Mouse (Mus musculus): ENCODE measurements around the gene Dync2li1. TPM values are rescaled to one million over a fixed set of nuclear protein-coding genes. Genes with fewer than 3 reads are reported as not detected.

Dync2li1 gene
- polyA plus RNA-seq, 1 experiment from 2014 or later, result 39.9 TPM

DNA sequence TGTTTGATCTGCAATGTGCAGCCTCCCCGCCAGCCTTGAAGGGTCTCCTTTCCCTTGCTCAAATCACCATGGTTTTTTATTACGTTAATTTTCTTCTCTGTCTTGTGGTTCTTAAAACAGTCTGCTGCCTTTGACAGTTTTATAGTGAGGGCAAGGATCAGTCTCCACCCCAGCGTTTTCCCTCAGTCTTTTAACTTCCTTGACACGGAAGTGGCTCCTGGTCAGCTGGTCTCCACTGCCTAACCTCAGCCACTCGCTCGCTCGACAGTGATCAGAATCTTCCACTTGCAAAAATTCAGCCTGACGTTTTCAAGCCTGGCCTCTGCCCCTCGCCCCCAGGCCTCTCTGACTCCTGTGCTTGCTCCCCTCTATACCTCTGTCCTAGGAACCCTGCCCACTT is 39.4 kb downstream of the Dync2li1 start:
- 28% methylated on average over 9 of the region's 9 CpGs for WGBS
- no peak overlapping the region for H3K9ac ChIP-seq (replicated peaks; ENCODE audit: low read depth, low read length)
- peaks cover 5% of the 10 kb centered on the region; the same call in 1 of the 2 replicates for H3K4me1 ChIP-seq (ENCODE audit: control insufficient read depth, insufficient read depth, low read length)
- ATAC-seq (ENCODE audit: insufficient number of reproducible peaks, insufficient read depth, low FRiP score, low read depth), result no peak
- H3K4me3 ChIP-seq (ENCODE audit: low read depth, low read length), result no peak overlapping the region
- H3K36me3 ChIP-seq (ENCODE audit: control insufficient read depth, insufficient read depth, low read length), result no peaks in the 10 kb centered on the region
- no peak overlapping the region for H3K27ac ChIP-seq (ENCODE audit: low read length)
- no peaks in the 10 kb centered on the region for H3K9me3 ChIP-seq (ENCODE audit: control insufficient read depth, low read depth, low read length)
- H3K4me2 ChIP-seq (replicated peaks; ENCODE audit: low read depth, low read length), result no peak overlapping the region
- no peaks in the 10 kb centered on the region for H3K27me3 ChIP-seq (ENCODE audit: control insufficient read depth, insufficient read depth, low read length)

- Histone ChIP-seq H3K9me3 (ENCODE audit: control insufficient read depth, low read depth, low read length) (no peaks in the 10 kb centered on the region), H3K4me1 (ENCODE audit: control insufficient read depth, insufficient read depth, low read length) (peaks cover 5% of the 10 kb centered on the region; the same call in 1 of the 2 replicates), H3K4me3 (ENCODE audit: low read depth, low read length) (no peak overlapping the region), H3K9ac (replicated peaks; ENCODE audit: low read depth, low read length) (no peak overlapping the region), H3K36me3 (ENCODE audit: control insufficient read depth, insufficient read depth, low read length) (no peaks in the 10 kb centered on the region), H3K27me3 (ENCODE audit: control insufficient read depth, insufficient read depth, low read length) (no peaks in the 10 kb centered on the region), H3K4me2 (replicated peaks; ENCODE audit: low read depth, low read length) (no peak overlapping the region), H3K27ac (ENCODE audit: low read length) (no peak overlapping the region)
- WGBS, result 87% methylated on average over 3 of the region's 3 CpGs
- no peak for ATAC-seq (ENCODE audit: insufficient number of reproducible peaks, insufficient read depth, low FRiP score, low read depth)
Measured at GRCm38 (mm10) chr17:84667848-84668247, 41.6 kb downstream of the Dync2li1 start.

- peak; percentile 80 for ATAC-seq (ENCODE audit: insufficient number of reproducible peaks, insufficient read depth, low FRiP score, low read depth)
- no peak overlapping the region for H3K4me3 ChIP-seq (ENCODE audit: low read depth, low read length)
- no peaks in the 10 kb centered on the region for H3K27me3 ChIP-seq (ENCODE audit: control insufficient read depth, insufficient read depth, low read length)
- no peaks in the 10 kb centered on the region for H3K36me3 ChIP-seq (ENCODE audit: control insufficient read depth, insufficient read depth, low read length)
- H3K4me2 ChIP-seq (replicated peaks; ENCODE audit: low read depth, low read length), result no peak overlapping the region
- H3K27ac ChIP-seq (ENCODE audit: low read length), result no peak overlapping the region
- H3K9me3 ChIP-seq (ENCODE audit: control insufficient read depth, low read depth, low read length), result no peaks in the 10 kb centered on the region
- 0 out of 2 replicates have a peak, but pooled peaks cover 3% of the 10 kb centered on the region for H3K4me1 ChIP-seq (ENCODE audit: control insufficient read depth, insufficient read depth, low read length)
- 57% methylated on average over 16 of the region's 16 CpGs for WGBS
- H3K9ac ChIP-seq (replicated peaks; ENCODE audit: low read depth, low read length), result no peak overlapping the region
Measured at GRCm38 (mm10) chr17:84672376-84673369, 46.4 kb downstream of the Dync2li1 start.

GRCm38 (mm10) chr17:84674048-84674447 is 47.8 kb downstream of the Dync2li1 start:
- no peaks in the 10 kb centered on the region for H3K36me3 ChIP-seq (ENCODE audit: control insufficient read depth, insufficient read depth, low read length)
- no peak overlapping the region for H3K4me3 ChIP-seq (ENCODE audit: low read depth, low read length)
- no peak for ATAC-seq (ENCODE audit: insufficient number of reproducible peaks, insufficient read depth, low FRiP score, low read depth)
- no peaks in the 10 kb centered on the region for H3K9me3 ChIP-seq (ENCODE audit: control insufficient read depth, low read depth, low read length)
- H3K27ac ChIP-seq (ENCODE audit: low read length), result no peak overlapping the region
- H3K27me3 ChIP-seq (ENCODE audit: control insufficient read depth, insufficient read depth, low read length), result no peaks in the 10 kb centered on the region
- 0 out of 2 replicates have a peak, but pooled peaks cover 3% of the 10 kb centered on the region for H3K4me1 ChIP-seq (ENCODE audit: control insufficient read depth, insufficient read depth, low read length)
- 50% methylated on average over 7 of the region's 7 CpGs for WGBS
- H3K4me2 ChIP-seq (replicated peaks; ENCODE audit: low read depth, low read length), result no peak overlapping the region
- no peak overlapping the region for H3K9ac ChIP-seq (replicated peaks; ENCODE audit: low read depth, low read length)

DNA sequence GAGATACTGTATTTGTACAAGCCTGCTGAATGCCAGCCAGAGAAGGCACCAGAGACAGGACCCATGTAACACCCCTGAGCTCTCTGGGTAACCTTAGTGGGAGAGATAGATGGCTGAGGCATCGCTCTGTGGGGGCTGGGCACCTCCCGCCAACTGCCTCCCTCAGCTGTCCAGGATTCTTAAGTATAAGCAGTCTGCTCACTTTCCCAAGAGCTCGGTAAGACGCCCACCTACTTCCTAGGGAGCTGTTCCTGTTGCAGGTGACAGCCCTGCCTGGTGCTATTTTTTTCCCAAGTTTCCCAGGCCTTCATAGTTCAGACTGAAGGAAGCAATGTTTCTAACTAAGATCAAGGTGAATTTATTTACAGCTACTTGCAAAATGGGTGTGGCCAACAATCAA is 48.9 kb downstream of the Dync2li1 start:
- no peak overlapping the region for H3K9ac ChIP-seq (replicated peaks; ENCODE audit: low read depth, low read length)
- H3K27me3 ChIP-seq (ENCODE audit: control insufficient read depth, insufficient read depth, low read length), result no peaks in the 10 kb centered on the region
- no peak overlapping the region for H3K4me2 ChIP-seq (replicated peaks; ENCODE audit: low read depth, low read length)
- ATAC-seq (ENCODE audit: insufficient number of reproducible peaks, insufficient read depth, low FRiP score, low read depth), result no peak
- WGBS, result 53% methylated on average over 4 of the region's 4 CpGs
- H3K9me3 ChIP-seq (ENCODE audit: control insufficient read depth, low read depth, low read length), result no peaks in the 10 kb centered on the region
- H3K4me1 ChIP-seq (ENCODE audit: control insufficient read depth, insufficient read depth, low read length), result 0 out of 2 replicates have a peak, but pooled peaks cover 3% of the 10 kb centered on the region
- H3K36me3 ChIP-seq (ENCODE audit: control insufficient read depth, insufficient read depth, low read length), result no peaks in the 10 kb centered on the region
- H3K27ac ChIP-seq (ENCODE audit: low read length), result no peak overlapping the region
- no peak overlapping the region for H3K4me3 ChIP-seq (ENCODE audit: low read depth, low read length)

DNA sequence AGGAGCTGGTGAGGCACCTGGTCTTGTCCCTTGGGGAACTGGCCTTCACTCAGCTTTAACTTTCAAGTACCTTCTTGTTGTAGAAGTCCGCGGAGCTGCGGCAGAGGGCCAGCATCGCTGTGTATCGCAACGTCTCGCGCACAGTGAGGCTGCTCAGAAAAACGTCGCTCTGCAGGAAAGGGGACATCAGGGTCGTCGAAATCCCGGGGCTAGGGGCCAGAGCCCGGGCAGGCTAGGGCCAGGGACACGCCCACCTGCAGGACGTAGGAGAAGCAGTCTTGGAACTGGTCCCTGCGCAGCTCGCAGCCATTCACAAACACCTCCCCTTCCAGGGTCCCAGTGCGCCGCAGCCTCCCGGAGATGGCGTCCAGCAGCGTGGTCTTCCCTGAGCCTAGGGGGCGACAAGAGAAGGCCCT is 49.7 kb downstream of the Dync2li1 start, which contains the start of gene Abcg8:
TSS of gene Abcg8 (plus strand) at position 352 of the 416 bp plus-strand sequence.
- H3K27ac ChIP-seq (ENCODE audit: low read length), result no peak within 1 kb of the TSS
- 3% methylated on average over 24 of the region's 24 CpGs for WGBS

GRCm38 (mm10) chr17:84677595-84677994 is 51.3 kb downstream of the Dync2li1 start:
- no peak overlapping the region for H3K4me2 ChIP-seq (replicated peaks; ENCODE audit: low read depth, low read length)
- ATAC-seq (ENCODE audit: insufficient number of reproducible peaks, insufficient read depth, low FRiP score, low read depth), result no peak
- no peak overlapping the region for H3K27ac ChIP-seq (ENCODE audit: low read length)
- H3K4me3 ChIP-seq (ENCODE audit: low read depth, low read length), result no peak overlapping the region
- 85% methylated on average over 11 of the region's 11 CpGs for WGBS
- no peaks in the 10 kb centered on the region for H3K36me3 ChIP-seq (ENCODE audit: control insufficient read depth, insufficient read depth, low read length)
- H3K27me3 ChIP-seq (ENCODE audit: control insufficient read depth, insufficient read depth, low read length), result no peaks in the 10 kb centered on the region
- no peak overlapping the region for H3K9ac ChIP-seq (replicated peaks; ENCODE audit: low read depth, low read length)
- no peaks in the 10 kb centered on the region for H3K9me3 ChIP-seq (ENCODE audit: control insufficient read depth, low read depth, low read length)
- H3K4me1 ChIP-seq (ENCODE audit: control insufficient read depth, insufficient read depth, low read length), result 0 out of 2 replicates have a peak, but pooled peaks cover 3% of the 10 kb centered on the region

More for the DNA sequence above, 49.7 kb downstream of the Dync2li1 start, which contains the start of gene Abcg8:
- no peaks in the 10 kb centered on the region for H3K36me3 ChIP-seq (ENCODE audit: control insufficient read depth, insufficient read depth, low read length)
- no peaks in the 10 kb centered on the region for H3K27me3 ChIP-seq (ENCODE audit: control insufficient read depth, insufficient read depth, low read length)
- H3K9me3 ChIP-seq (ENCODE audit: control insufficient read depth, low read depth, low read length), result no peaks in the 10 kb centered on the region
- no peak within 1 kb of the TSS for H3K9ac ChIP-seq (replicated peaks; ENCODE audit: low read depth, low read length)
- H3K4me3 ChIP-seq (ENCODE audit: low read depth, low read length), result peak within 1 kb of the TSS; percentile 36
- 0 out of 2 replicates have a peak, but pooled peaks cover 3% of the 10 kb centered on the region for H3K4me1 ChIP-seq (ENCODE audit: control insufficient read depth, insufficient read depth, low read length)
- ATAC-seq (ENCODE audit: insufficient number of reproducible peaks, insufficient read depth, low FRiP score, low read depth), result peak; percentile 44; the same call in 1 of the 2 replicates
- H3K4me2 ChIP-seq (replicated peaks; ENCODE audit: low read depth, low read length), result peak within 1 kb of the TSS; percentile 82

DNA sequence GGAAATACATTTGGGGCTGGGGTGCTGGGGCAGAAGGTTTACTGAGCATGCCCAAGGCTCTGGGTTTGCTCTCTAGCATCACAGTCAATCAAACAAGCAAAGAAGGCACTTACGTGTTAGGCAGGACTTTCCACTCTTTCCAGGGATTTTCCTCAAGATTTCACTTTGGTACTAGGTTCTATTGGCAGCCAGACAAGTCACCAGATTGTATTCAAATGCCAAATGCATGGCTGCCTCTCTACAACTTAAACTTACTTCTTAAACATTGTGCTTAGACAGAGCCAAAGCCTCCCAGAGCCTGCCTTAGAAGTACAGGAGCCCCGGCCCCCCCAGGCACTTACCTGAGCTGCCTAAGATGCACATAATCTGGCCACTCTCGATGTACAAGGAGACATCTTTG is 55.4 kb downstream of the Dync2li1 start:
- Histone ChIP-seq H3K4me1 (ENCODE audit: control insufficient read depth, insufficient read depth, low read length) (no peaks in the 10 kb centered on the region), H3K36me3 (ENCODE audit: control insufficient read depth, insufficient read depth, low read length) (no peaks in the 10 kb centered on the region), H3K9ac (replicated peaks; ENCODE audit: low read depth, low read length) (no peak overlapping the region), H3K9me3 (ENCODE audit: control insufficient read depth, low read depth, low read length) (no peaks in the 10 kb centered on the region), H3K4me2 (replicated peaks; ENCODE audit: low read depth, low read length) (no peak overlapping the region), H3K4me3 (ENCODE audit: low read depth, low read length) (no peak overlapping the region), H3K27ac (ENCODE audit: low read length) (no peak overlapping the region), H3K27me3 (ENCODE audit: control insufficient read depth, insufficient read depth, low read length) (no peaks in the 10 kb centered on the region)
- WGBS, result 75% methylated on average over 3 of the region's 3 CpGs
- no peak for ATAC-seq (ENCODE audit: insufficient number of reproducible peaks, insufficient read depth, low FRiP score, low read depth)

Measured in stomach, embryonic 14.5 days (tissue).